Mouse (Mus musculus): ENCODE results near the gene Drap1.

DNA sequence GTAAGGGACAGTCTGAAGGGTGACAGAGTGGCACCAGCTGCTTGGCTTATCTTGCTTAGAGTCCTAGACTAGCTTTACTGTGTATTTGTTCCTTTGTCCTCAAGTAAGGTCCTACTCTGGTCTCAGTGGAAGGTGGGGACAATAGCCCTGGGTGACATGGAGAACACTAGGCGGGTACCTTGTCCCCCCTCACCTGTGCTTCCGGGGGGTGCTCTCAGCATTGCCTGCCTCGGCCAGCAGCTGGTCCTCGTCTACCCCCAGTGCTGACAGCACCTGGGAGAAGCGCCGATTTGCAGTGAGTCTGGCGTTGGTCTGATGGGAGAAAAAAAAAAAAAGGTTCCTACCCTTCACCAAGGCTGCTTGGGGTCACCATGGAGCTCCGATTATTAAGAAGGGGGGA is 34.4 kb downstream of the Drap1 start:
- TF ChIP-seq CTCF (IDR thresholded peaks at IDR 0.05; ENCODE audit: insufficient read depth, low read depth, low read length) (no peak), POLR2A (IDR thresholded peaks at IDR 0.05; ENCODE audit: insufficient read depth, low read depth, low read length) (no peak)

Measured in olfactory bulb, adult 2 months (tissue).